Mouse (Mus musculus): ENCODE data around the gene Ehbp1. TPM values are rescaled to one million over a fixed set of nuclear protein-coding genes. Genes with fewer than 3 reads are reported as not detected.

The Ehbp1 gene
- polyA plus RNA-seq, 1 experiment from 2014 or later, result 30.4 TPM

- Histone ChIP-seq H3K4me2 (ENCODE audit: low read length) (no peak overlapping the region), H3K27ac (replicated peaks; ENCODE audit: low read depth, low read length) (no peak overlapping the region), H3K9me3 (ENCODE audit: control insufficient read depth, low read length) (no peaks in the 10 kb centered on the region), H3K27me3 (ENCODE audit: control insufficient read depth, insufficient read depth, low read length) (peaks cover 10% of the 10 kb centered on the region; the same call in 1 of the 2 replicates), H3K9ac (replicated peaks; ENCODE audit: low read length) (no peak overlapping the region), H3K4me1 (ENCODE audit: control insufficient read depth, insufficient read depth, low read length) (no peaks in the 10 kb centered on the region), H3K4me3 (replicated peaks; ENCODE audit: low read depth, low read length) (no peak overlapping the region), H3K36me3 (ENCODE audit: control insufficient read depth, insufficient read depth, low read length) (no peaks in the 10 kb centered on the region)
- ATAC-seq (ENCODE audit: low FRiP score, low TSS enrichment), result no peak
- 75% methylated on average over 1 of the region's 1 CpGs for WGBS
- DNase-seq, result no peak
Measured at GRCm38 (mm10) chr11:21985118-21985517, 357.0 kb downstream of the Ehbp1 start.

GRCm38 (mm10) chr11:21974005-21974531 is 368.0 kb downstream of the Ehbp1 start:
- 84% methylated on average over 5 of the region's 5 CpGs for WGBS
- ATAC-seq (ENCODE audit: low FRiP score, low TSS enrichment), result no peak
- DNase-seq, result no peak

DNA sequence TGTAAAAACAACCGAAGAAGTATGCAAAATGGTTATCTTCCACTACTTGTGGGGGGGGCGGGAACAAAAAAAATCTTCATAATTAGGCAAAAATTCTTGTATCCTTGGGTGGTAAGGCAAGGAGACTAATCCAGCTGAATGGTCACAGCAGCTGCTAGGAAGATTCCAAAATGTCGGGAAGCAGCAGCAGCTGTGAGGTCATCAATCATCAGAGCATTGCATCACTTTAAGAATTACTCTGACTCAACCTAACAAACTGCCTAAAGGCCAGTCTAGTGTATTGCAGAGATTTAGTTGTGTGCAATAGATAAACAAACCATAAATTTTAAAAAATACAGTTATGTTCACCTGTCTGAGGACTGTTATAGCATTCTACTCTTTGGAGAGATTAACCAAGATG is 368.5 kb downstream of the Ehbp1 start:
- Histone ChIP-seq H3K9me3 (ENCODE audit: control insufficient read depth, low read length) (peaks cover 6% of the 10 kb centered on the region; the same call in 1 of the 2 replicates), H3K27ac (replicated peaks; ENCODE audit: low read depth, low read length) (no peak overlapping the region), H3K4me1 (ENCODE audit: control insufficient read depth, insufficient read depth, low read length) (no peaks in the 10 kb centered on the region), H3K4me2 (ENCODE audit: low read length) (no peak overlapping the region), H3K4me3 (replicated peaks; ENCODE audit: low read depth, low read length) (no peak overlapping the region), H3K9ac (replicated peaks; ENCODE audit: low read length) (no peak overlapping the region), H3K27me3 (ENCODE audit: control insufficient read depth, insufficient read depth, low read length) (no peaks in the 10 kb centered on the region), H3K36me3 (ENCODE audit: control insufficient read depth, insufficient read depth, low read length) (no peaks in the 10 kb centered on the region)
- DNase-seq (no peak), ATAC-seq (ENCODE audit: low FRiP score, low TSS enrichment) (no peak)
- 86% methylated on average over 3 of the region's 3 CpGs for WGBS

More at GRCm38 (mm10) chr11:21974005-21974531, 368.0 kb downstream of the Ehbp1 start:
- Histone ChIP-seq H3K9ac (replicated peaks; ENCODE audit: low read length) (no peak overlapping the region), H3K4me2 (ENCODE audit: low read length) (no peak overlapping the region), H3K4me3 (replicated peaks; ENCODE audit: low read depth, low read length) (no peak overlapping the region), H3K36me3 (ENCODE audit: control insufficient read depth, insufficient read depth, low read length) (no peaks in the 10 kb centered on the region), H3K27ac (replicated peaks; ENCODE audit: low read depth, low read length) (no peak overlapping the region), H3K4me1 (ENCODE audit: control insufficient read depth, insufficient read depth, low read length) (no peaks in the 10 kb centered on the region), H3K9me3 (ENCODE audit: control insufficient read depth, low read length) (peaks cover 6% of the 10 kb centered on the region; the same call in 1 of the 2 replicates), H3K27me3 (ENCODE audit: control insufficient read depth, insufficient read depth, low read length) (no peaks in the 10 kb centered on the region)

- Histone ChIP-seq H3K27me3 (ENCODE audit: control insufficient read depth, insufficient read depth, low read length) (no peaks in the 10 kb centered on the region), H3K4me2 (ENCODE audit: low read length) (no peak overlapping the region), H3K27ac (replicated peaks; ENCODE audit: low read depth, low read length) (no peak overlapping the region), H3K36me3 (ENCODE audit: control insufficient read depth, insufficient read depth, low read length) (no peaks in the 10 kb centered on the region), H3K9me3 (ENCODE audit: control insufficient read depth, low read length) (peaks cover 6% of the 10 kb centered on the region; the same call in 1 of the 2 replicates), H3K9ac (replicated peaks; ENCODE audit: low read length) (no peak overlapping the region), H3K4me3 (replicated peaks; ENCODE audit: low read depth, low read length) (no peak overlapping the region), H3K4me1 (ENCODE audit: control insufficient read depth, insufficient read depth, low read length) (no peaks in the 10 kb centered on the region)
- ATAC-seq (ENCODE audit: low FRiP score, low TSS enrichment) (no peak), DNase-seq (no peak)
- 96% methylated on average over 3 of the region's 3 CpGs for WGBS
Measured at GRCm38 (mm10) chr11:21968922-21969321, 373.2 kb downstream of the Ehbp1 start.

Other genes starting within 250 kb of the Ehbp1 start
- 23.5 and 24.4 TPM in 2 replicates for gene Tmem17, start 169.8 kb upstream of the Ehbp1 start, polyA plus RNA-seq (2014; fragmentation: Nextera tagmentation; extraction: Ambion mirVana)

Measured in midbrain, embryonic 14.5 days (tissue).